Mouse (Mus musculus) CH12.LX (cell line): ENCODE results near the gene Lonrf3. TPM values are rescaled to one million over a fixed set of nuclear protein-coding genes. Genes with fewer than 3 reads are reported as not detected.

ENCODE experiments used
- DNase-seq: peaks from one replicate; pipeline ENCODE4 v3.0.0-alpha.2; 2013; ENCODE audit errors: extremely low read depth
- H3K27ac ChIP-seq: 2 replicates; pipeline ENCODE4 v1.5.1; 2012; ENCODE audit warnings: low read depth, mild to moderate bottlenecking, control low read depth, moderate library complexity; ENCODE audit not compliant: insufficient read depth
- H3K27me3 ChIP-seq: replicated peaks from 2 replicates; pipeline ENCODE3; 2012; ENCODE audit warnings: inconsistent platforms
- H3K36me3 ChIP-seq, 2 experiments: replicated peaks in 1 of 2; 2 replicates each; pipeline versions ENCODE3 to v1.6.1; 2012; ENCODE audit warnings: inconsistent platforms in 1 of 2, low read length in 1 of 2, mild to moderate bottlenecking in 1 of 2, mixed read lengths in 1 of 2, moderate library complexity in 1 of 2; ENCODE audit not compliant: control insufficient read depth in 1 of 2, insufficient read depth in 1 of 2
- H3K4me1 ChIP-seq, 2 experiments: 2 replicates each; pipeline ENCODE4 v1.6.1; 2012; ENCODE audit warnings: inconsistent platforms in 1 of 2, moderate library complexity in 1 of 2; ENCODE audit not compliant: insufficient read depth in 2 of 2, control insufficient read depth in 1 of 2
- H3K4me2 ChIP-seq: 2 replicates; pipeline ENCODE4 v1.6.1; 2012; ENCODE audit warnings: low read depth, mild to moderate bottlenecking, control low read depth; ENCODE audit not compliant: poor library complexity, insufficient read depth, severe bottlenecking
- H3K4me3 ChIP-seq, 3 experiments: fragments of 150-350 bp in 1 of 3; sonication (generic) in 1 of 3; replicated peaks in 1 of 3; 2 replicates each; pipeline versions ENCODE3 to v1.5.1; 2011 to 2012; ENCODE audit warnings: low read depth in 2 of 3, low read length in 2 of 3, mild to moderate bottlenecking in 2 of 3, moderate library complexity in 2 of 3, control low read depth in 1 of 3, improper control_type of control experiment in 1 of 3, inconsistent platforms in 1 of 3, mixed read lengths in 1 of 3; ENCODE audit not compliant: poor library complexity in 1 of 3
- H3K79me2 ChIP-seq: replicated peaks from 2 replicates; pipeline ENCODE4 v1.6.1; 2012; ENCODE audit warnings: mild to moderate bottlenecking, moderate library complexity; ENCODE audit not compliant: control insufficient read depth, poor library complexity, insufficient read depth, severe bottlenecking; ENCODE audit errors: extremely low read depth
- H3K9ac ChIP-seq: 2 replicates; pipeline ENCODE4 v1.6.1; 2012; ENCODE audit warnings: low read depth, mild to moderate bottlenecking, control low read depth, moderate library complexity; ENCODE audit not compliant: insufficient read depth
- H3K9me3 ChIP-seq: replicated peaks from 2 replicates; pipeline ENCODE3; 2012; ENCODE audit warnings: low read length, inconsistent platforms, mixed read lengths
- CHD1 ChIP-seq: IDR thresholded peaks from 2 replicates; pipeline ENCODE4 v1.6.1; 2012; ENCODE audit warnings: low read depth, low read length, improper control_type of control experiment, inconsistent platforms
- CHD2 ChIP-seq: IDR thresholded peaks from 2 replicates; pipeline ENCODE4 v1.6.1; 2011; ENCODE audit warnings: low read length, improper control_type of control experiment
- CTCF ChIP-seq, 2 experiments: IDR thresholded peaks in 1 of 2; conservative IDR thresholded peaks in 1 of 2; 2 replicates each; pipeline ENCODE4 v1.5.1; 2011 to 2012; ENCODE audit warnings: low read depth in 2 of 2, low read length in 2 of 2, improper control_type of control experiment in 1 of 2, inconsistent platforms in 1 of 2, mild to moderate bottlenecking in 1 of 2, moderate library complexity in 1 of 2
- E2F4 ChIP-seq: IDR thresholded peaks from 2 replicates; pipeline ENCODE4 v1.6.1; 2011; ENCODE audit warnings: low read depth, low read length, improper control_type of control experiment; ENCODE audit not compliant: insufficient replicate concordance
- EP300 ChIP-seq: IDR thresholded peaks from 2 replicates; pipeline ENCODE4 v1.6.1; 2011; ENCODE audit warnings: low read length, improper control_type of control experiment
- GABPA ChIP-seq: IDR thresholded peaks from 2 replicates; pipeline ENCODE4 v1.6.1; 2012; ENCODE audit warnings: low read depth, low read length, improper control_type of control experiment, inconsistent platforms; ENCODE audit not compliant: insufficient replicate concordance
- JUN ChIP-seq: IDR thresholded peaks from 2 replicates; pipeline ENCODE4 v1.6.1; 2011; ENCODE audit warnings: low read depth, mild to moderate bottlenecking, low read length, improper control_type of control experiment, moderate library complexity; ENCODE audit not compliant: insufficient read depth
- JUND ChIP-seq: conservative IDR thresholded peaks from 2 replicates; pipeline ENCODE4 v1.6.1; 2011; ENCODE audit warnings: low read depth, low read length, improper control_type of control experiment
- KAT2A ChIP-seq: IDR thresholded peaks from 2 replicates; pipeline ENCODE4 v1.6.1; 2012; ENCODE audit warnings: low read length, improper control_type of control experiment, inconsistent platforms; ENCODE audit not compliant: insufficient replicate concordance
- MAFK ChIP-seq: IDR thresholded peaks from 2 replicates; pipeline ENCODE4 v1.6.1; 2011; ENCODE audit warnings: low read length, improper control_type of control experiment; ENCODE audit not compliant: insufficient replicate concordance
- MAX ChIP-seq: IDR thresholded peaks from 2 replicates; pipeline ENCODE4 v1.6.1; 2011; ENCODE audit warnings: low read length, improper control_type of control experiment
- MAZ ChIP-seq: IDR thresholded peaks from 2 replicates; pipeline ENCODE4 v1.6.1; 2012; ENCODE audit warnings: low read depth, mild to moderate bottlenecking, inconsistent platforms, low read length, improper control_type of control experiment, moderate library complexity
- MEF2A ChIP-seq: IDR thresholded peaks from 2 replicates; pipeline ENCODE4 v1.6.1; 2014; ENCODE audit warnings: low read depth, mild to moderate bottlenecking, inconsistent platforms, low read length, improper control_type of control experiment, borderline replicate concordance
- NELFE ChIP-seq: IDR thresholded peaks from 2 replicates; pipeline ENCODE4 v1.6.1; 2011; ENCODE audit warnings: low read depth, low read length, improper control_type of control experiment
- NRF1 ChIP-seq: IDR thresholded peaks from 2 replicates; pipeline ENCODE4 v1.6.1; 2014; ENCODE audit warnings: low read depth, mild to moderate bottlenecking, inconsistent platforms, low read length, improper control_type of control experiment, moderate library complexity
- POLR2A ChIP-seq: IDR thresholded peaks from 2 replicates; pipeline ENCODE4 v1.6.1; 2011; ENCODE audit warnings: low read depth, mild to moderate bottlenecking, improper control_type of control experiment, low read length
- POLR2AphosphoS2 ChIP-seq: IDR thresholded peaks from 2 replicates; pipeline ENCODE4 v1.6.1; 2011; ENCODE audit warnings: low read depth, low read length, improper control_type of control experiment
- RAD21 ChIP-seq: IDR thresholded peaks from 2 replicates; pipeline ENCODE4 v1.6.1; 2011; ENCODE audit warnings: low read depth, mild to moderate bottlenecking, low read length, improper control_type of control experiment, moderate library complexity
- SIN3A ChIP-seq: IDR thresholded peaks from 2 replicates; pipeline ENCODE4 v1.6.1; 2012; ENCODE audit warnings: low read length, improper control_type of control experiment, inconsistent platforms
- SMC3 ChIP-seq: IDR thresholded peaks from 2 replicates; pipeline ENCODE4 v1.6.1; 2011; ENCODE audit warnings: low read depth, low read length, improper control_type of control experiment
- TBP ChIP-seq: conservative IDR thresholded peaks from 2 replicates; pipeline ENCODE4 v1.6.1; 2011; ENCODE audit warnings: low read depth, low read length, improper control_type of control experiment
- TCF12 ChIP-seq: IDR thresholded peaks from 2 replicates; pipeline ENCODE4 v1.6.1; 2014; ENCODE audit warnings: low read depth, mild to moderate bottlenecking, inconsistent platforms, low read length, improper control_type of control experiment
- UBTF ChIP-seq: IDR thresholded peaks from 2 replicates; pipeline ENCODE4 v1.6.1; 2012; ENCODE audit warnings: low read depth, mild to moderate bottlenecking, inconsistent platforms, low read length, improper control_type of control experiment, moderate library complexity
- USF1 ChIP-seq: IDR thresholded peaks from 2 replicates; pipeline ENCODE4 v1.6.1; 2014; ENCODE audit warnings: low read depth, mild to moderate bottlenecking, inconsistent platforms, low read length, improper control_type of control experiment
- USF2 ChIP-seq: conservative IDR thresholded peaks from 2 replicates; pipeline ENCODE4 v1.6.1; 2011; ENCODE audit warnings: low read depth, low read length, improper control_type of control experiment
- ZC3H11A ChIP-seq: IDR thresholded peaks from 2 replicates; pipeline ENCODE4 v1.6.1; 2012; ENCODE audit warnings: low read depth, mild to moderate bottlenecking, inconsistent platforms, low read length, improper control_type of control experiment
- ZKSCAN1 ChIP-seq: IDR thresholded peaks from 2 replicates; pipeline ENCODE4 v1.6.1; 2012; ENCODE audit warnings: low read depth, inconsistent platforms, low read length, improper control_type of control experiment, borderline replicate concordance
- ZNF384 ChIP-seq: IDR thresholded peaks from 2 replicates; pipeline ENCODE4 v1.6.1; 2012; ENCODE audit warnings: low read depth, low read length, improper control_type of control experiment, inconsistent platforms
- dilution Hi-C: fragments of 300-500 bp; cut with MboI; formaldehyde crosslinking; loops from 2 replicates; pipeline ENCODE4 v1.14.3; 2020; ENCODE audit warnings: low sequenced_read_pairs; ENCODE audit not compliant: extremely low pct_unique_long_range_greater_than_20kb, extremely low pct_ligation_motif_present
- in situ Hi-C: fragments of 300-500 bp; cut with MboI; formaldehyde crosslinking; loops from 3 replicates; pipeline ENCODE4 v1.14.3; 2019; ENCODE audit warnings: low sequenced_read_pairs, low pct_ligation_motif_present, low pct_unique_long_range_greater_than_20kb, mixed read lengths
- polyA plus RNA-seq: library from polyadenylated mRNA; unstranded; fragments of >175 nt; gene quantifications from 2 replicates; pipeline ENCODE4 v1.2.1, GENCODE M21; 2012; ENCODE audit warnings: low read depth; ENCODE audit not compliant: insufficient read length
- total RNA-seq, 2 experiments: library from RNA; depleted of rRNA; stranded (reverse); fragments of 300-350 nt in 1 of 2; fragments of >200 nt in 1 of 2; gene quantifications; 2 replicates each; pipeline ENCODE4 v1.2.3; 2012 to 2014

Lonrf3 gene
- total and polyA plus RNA-seq, 3 experiments: not detected

DNA sequence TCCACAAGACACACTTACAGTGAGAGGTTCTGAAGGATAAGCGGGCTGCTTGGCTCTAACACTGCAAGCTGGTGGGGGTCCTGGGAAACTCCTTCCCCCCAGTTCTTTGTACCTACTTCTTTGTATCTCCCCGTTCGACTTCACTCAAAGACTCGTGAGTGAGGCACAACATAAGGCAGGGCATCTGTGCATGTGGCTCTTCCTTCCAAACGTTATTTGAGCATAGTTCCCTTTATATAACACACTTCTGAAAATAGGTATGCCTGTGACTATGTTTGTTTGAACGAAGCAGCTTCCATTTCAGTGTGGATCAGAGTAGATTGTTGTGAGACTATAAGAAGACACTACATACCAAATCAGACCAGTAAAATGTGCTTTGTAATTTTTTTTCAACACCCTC is 64.5 kb downstream of the Lonrf3 start:
- H3K27ac ChIP-seq: no peak overlapping the region

DNA sequence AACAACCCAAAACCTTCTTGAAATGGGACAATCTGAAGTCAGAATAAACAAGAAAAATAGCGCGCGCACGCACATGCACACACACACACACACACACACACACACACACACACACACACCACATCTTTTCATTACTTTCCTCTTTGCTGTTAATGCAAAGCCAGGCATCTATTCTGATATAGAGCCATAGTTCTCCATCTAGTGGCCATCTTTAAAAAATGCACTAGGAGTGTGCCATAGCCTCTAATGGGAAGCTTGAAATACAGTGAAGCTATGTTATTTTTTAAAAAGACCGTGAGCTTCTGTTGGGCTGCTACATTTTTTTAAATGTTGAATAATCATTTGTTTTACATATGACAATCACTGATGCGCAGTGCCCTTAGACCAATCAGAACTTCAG is 65.1 kb downstream of the Lonrf3 start:
- peak; percentile 11 for DNase-seq
- dilution Hi-C loops: no loop called here
- in situ Hi-C loops: no loop called here

More for the DNA sequence above, 64.5 kb downstream of the Lonrf3 start:
- Histone ChIP-seq H3K4me3 (no peak overlapping the region), H3K4me1 (no peaks in the 10 kb centered on the region), H3K9me3 (no peaks in the 10 kb centered on the region), H3K9ac (no peak overlapping the region), H3K36me3 (no peaks in the 10 kb centered on the region), H3K79me2 (no peaks in the 10 kb centered on the region), H3K27me3 (no peaks in the 10 kb centered on the region), H3K4me2 (no peak overlapping the region)
- no peak for DNase-seq
- dilution Hi-C loops: no loop called here
- no peak for TF ChIP-seq POLR2A
- TF ChIP-seq GABPA: no peak
- TF ChIP-seq ZKSCAN1: no peak
- no peak for TF ChIP-seq E2F4
- TF ChIP-seq NRF1: no peak
- TF ChIP-seq USF2: no peak
- no peak for TF ChIP-seq SMC3
- TF ChIP-seq TCF12: no peak
- no peak for TF ChIP-seq USF1
- no peak for TF ChIP-seq MAX
- TF ChIP-seq SIN3A: no peak
- in situ Hi-C loops: no loop called here

DNA sequence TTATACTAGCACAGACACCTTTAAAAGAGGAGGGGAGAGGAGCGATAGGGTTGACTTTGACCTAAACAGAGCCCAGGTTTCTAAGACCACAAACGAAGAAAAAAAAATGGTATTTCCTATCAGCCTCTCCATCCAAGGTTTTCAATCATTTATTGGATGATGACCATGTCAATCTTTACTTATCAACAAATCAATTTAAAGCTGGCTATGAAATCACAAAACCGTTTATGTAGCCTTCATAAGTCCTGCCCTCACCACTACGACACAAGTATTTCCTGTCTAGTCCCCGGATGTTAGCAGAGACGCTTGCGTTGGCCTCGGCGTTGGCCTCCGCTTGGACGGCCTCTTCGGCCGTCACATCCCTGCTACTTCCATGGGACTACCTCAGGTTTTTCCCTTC is 72.8 kb downstream of the Lonrf3 start, which contains the start of gene Gm6268:
TSS of gene Gm6268 (plus strand) at position 301 of the 400 bp plus-strand sequence.
- Histone ChIP-seq H3K4me2 (no peak within 1 kb of the TSS), H3K4me3 (no peak within 1 kb of the TSS), H3K36me3 (no peaks in the 10 kb centered on the region), H3K4me1 (no peaks in the 10 kb centered on the region), H3K79me2 (no peaks in the 10 kb centered on the region), H3K27ac (no peak within 1 kb of the TSS), H3K9me3 (no peaks in the 10 kb centered on the region), H3K9ac (no peak within 1 kb of the TSS), H3K27me3 (no peaks in the 10 kb centered on the region)
- in situ Hi-C loops (no loop called here), dilution Hi-C loops (no loop called here)
- no peak for DNase-seq
- TF ChIP-seq TBP (no peak), MEF2A (no peak), ZNF384 (no peak), ZC3H11A (no peak), KAT2A (no peak), NELFE (no peak), SIN3A (no peak), CHD1 (no peak), JUND (no peak), POLR2AphosphoS2 (no peak), MAFK (no peak), MAX (no peak), JUN (no peak), UBTF (no peak), CTCF (conservative IDR thresholded peaks at IDR 0.05 in 1 of 2, IDR thresholded peaks at IDR 0.05 in 1 of 2; ENCODE audit: low read depth in 2 of 2, low read length in 2 of 2) (no peak)

More for the DNA sequence above, 65.1 kb downstream of the Lonrf3 start:
- Histone ChIP-seq H3K4me3 (no peak overlapping the region), H3K79me2 (no peaks in the 10 kb centered on the region), H3K9ac (no peak overlapping the region), H3K9me3 (no peaks in the 10 kb centered on the region), H3K36me3 (no peaks in the 10 kb centered on the region), H3K27ac (no peak overlapping the region), H3K4me1 (no peaks in the 10 kb centered on the region), H3K4me2 (no peak overlapping the region), H3K27me3 (no peaks in the 10 kb centered on the region)
- TF ChIP-seq POLR2A (no peak), EP300 (no peak), RAD21 (peak; percentile 40), MAFK (no peak), MAZ (no peak), CHD2 (no peak), SMC3 (peak; percentile 33), CTCF (conservative IDR thresholded peaks at IDR 0.05 in 1 of 2, IDR thresholded peaks at IDR 0.05 in 1 of 2; ENCODE audit: low read depth in 2 of 2, low read length in 2 of 2) (peak in 1 of 2 experiments; percentile 62; a peak in 2 of 4 replicates), MEF2A (no peak), KAT2A (no peak), CHD1 (no peak), SIN3A (no peak)
